Mouse (Mus musculus) erythroblast, adult 5-6 weeks (primary cell): ENCODE data around the gene Wscd2. TPM values are rescaled to one million over a fixed set of nuclear protein-coding genes. Genes with fewer than 3 reads are reported as not detected.

Source experiments
- ATAC-seq: replicated peaks from 2 replicates; pipeline ENCODE4 v1.8.0; 2016; ENCODE audit warnings: moderate number of reproducible peaks, mild to moderate bottlenecking, moderate TSS enrichment, inconsistent platforms; ENCODE audit not compliant: poor library complexity, low FRiP score, severe bottlenecking
- total RNA-seq, 2 experiments: library from RNA; stranded (forward) in 1 of 2; stranded (reverse) in 1 of 2; fragments of 150-400 nt in 1 of 2; fragments of 200-764, 138-1000 nt in 1 of 2; gene quantifications; 2 replicates each; pipeline versions ENCODE4 v1.2.3 to v1.2.4; 2015 to 2017; ENCODE audit warnings: low replicate concordance in 2 of 2

The Wscd2 gene
- total RNA-seq, 2 experiments from 2014 or later, result 0.26 TPM; not detected in 1

DNA sequence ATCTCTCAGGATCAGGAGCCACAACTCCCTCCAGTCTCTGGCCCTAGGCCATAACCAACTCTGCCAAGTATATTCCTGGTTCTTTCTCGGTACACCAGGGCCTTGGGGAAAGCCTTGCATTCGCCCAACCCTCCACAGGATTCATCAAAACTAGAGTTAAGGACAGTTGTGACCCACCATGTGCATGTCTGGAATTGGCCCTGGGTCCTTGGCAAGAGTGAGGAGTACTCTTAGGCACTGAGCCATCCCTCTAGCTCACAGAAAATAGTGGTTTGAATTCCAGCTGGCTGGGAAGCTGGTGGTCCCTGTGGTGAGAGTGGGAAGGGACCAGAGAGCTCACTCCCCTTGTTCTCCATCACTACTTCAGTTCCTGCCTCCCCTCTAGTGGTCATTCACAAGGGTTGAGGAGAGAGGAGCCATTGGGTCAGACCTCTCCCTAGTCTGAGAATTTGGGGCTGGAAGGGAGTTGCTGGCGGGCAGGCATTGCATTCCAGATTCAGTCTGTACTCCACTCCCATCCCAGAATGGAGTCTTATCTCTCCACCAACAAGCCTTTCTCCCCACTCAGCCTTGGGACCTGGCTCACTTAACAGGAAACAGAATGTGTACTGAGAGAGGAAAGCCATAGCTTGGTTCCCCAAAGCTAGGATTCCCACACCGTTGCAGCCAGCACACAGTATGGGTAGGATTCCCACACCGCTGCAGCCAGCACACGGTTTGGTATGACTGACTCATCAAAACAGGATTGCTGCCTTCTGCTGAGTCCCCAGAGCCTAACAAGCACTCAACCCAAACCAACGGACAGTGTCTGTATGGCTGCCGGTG lies 117.0 kb downstream of the Wscd2 start:
- no peak for ATAC-seq

DNA sequence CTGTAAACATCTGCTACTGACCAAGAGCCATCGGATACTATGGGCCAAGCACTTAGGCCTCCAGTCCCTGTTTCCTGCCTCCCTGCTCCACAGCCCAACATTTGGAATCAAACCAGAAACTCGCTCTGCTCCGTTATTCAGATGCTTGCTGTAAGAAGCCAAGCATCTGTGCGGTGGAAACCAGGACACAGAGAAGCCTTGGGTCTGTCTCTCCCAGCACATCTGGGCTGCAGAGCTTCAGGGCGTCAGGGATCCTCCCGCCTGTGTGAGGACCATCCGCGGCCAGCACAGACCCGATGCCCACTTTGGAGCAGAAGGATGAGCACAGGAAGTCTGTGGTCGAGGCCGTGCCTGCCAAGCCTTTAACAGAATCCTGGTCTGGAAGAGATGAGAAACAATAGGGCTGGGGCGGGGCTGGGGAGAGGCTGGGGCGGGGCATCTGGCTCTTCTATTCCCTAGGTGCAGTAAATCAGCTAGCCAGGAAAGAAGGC lies 117.9 kb downstream of the Wscd2 start:
- no peak for ATAC-seq

DNA sequence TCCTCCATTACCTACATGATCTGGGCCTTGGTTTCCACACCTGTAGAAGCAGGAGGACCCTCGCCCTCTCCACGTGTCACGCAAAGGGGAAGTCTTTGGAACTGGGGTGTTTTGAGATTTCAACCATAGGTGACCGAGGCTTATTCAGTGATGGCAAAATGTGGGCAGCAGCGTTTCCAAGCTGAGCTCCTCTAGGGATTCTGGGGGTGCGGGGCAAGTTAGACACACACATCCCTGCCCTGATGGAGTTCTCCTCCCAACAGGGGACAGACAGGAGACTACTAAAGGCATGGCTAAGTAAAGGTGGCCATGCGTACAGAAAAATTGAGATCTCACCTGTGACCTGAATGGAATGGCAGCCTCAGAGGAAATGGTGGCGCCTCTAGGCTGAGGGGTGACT lies 118.4 kb downstream of the Wscd2 start:
- ATAC-seq, result no peak

DNA sequence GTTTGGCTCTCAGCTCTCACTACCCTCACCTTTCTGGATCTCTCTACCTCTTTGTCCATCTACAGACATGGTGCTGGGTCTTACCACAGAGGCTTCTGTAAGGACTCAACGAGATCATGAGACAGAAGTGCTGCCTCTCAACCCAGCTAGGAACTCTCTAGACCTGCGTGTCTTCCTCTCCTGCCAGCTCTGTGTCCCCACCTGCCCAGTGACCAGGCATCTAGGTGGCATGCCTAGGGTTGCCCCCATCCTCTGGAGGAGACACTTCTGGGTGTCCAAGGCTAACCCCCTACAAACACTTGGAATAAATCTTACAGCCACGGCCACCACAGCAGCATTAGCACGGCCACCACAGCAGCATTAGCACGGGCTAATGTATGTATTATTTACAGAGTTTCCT lies 119.8 kb downstream of the Wscd2 start:
- ATAC-seq, result no peak

DNA sequence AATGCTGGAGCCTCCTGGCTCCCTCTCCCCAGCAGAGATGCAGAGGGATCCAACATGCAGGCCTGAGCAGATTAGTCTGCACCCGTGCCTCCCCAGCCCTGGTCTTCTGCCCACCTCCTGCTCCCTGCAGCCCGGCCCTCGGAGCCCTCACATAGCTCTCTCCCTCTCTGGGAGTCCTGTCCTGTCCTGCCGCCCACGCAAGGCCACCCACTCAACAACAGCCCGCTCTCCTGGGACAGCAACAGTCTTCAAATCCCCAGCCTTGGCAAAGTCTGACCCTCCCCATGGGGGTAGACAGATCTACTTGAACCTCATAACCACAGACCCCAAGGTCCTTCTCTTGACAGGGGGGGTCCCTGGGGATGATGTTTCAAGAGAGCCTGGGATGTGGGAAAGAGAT lies 120.4 kb downstream of the Wscd2 start:
- ATAC-seq, result no peak

DNA sequence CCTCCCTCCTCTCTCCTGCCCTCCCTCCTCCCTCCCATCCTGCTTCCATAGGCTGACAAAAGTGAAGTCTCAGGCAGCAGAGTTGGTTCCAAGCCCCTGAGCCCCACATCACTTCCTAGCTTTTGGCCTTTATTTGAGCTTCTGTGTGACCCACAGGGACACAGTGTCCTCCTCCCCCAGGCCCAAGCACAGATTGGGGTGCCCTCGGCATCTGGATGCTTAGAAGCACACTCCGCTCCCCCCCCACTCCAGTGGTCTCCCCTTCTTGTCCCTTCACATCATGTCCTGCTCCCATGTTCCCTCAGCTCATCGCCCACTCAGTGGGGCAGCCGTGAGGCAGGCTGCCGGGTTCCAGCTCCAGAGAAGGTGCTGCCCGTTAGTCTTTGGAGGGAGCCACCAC lies 121.0 kb downstream of the Wscd2 start:
- no peak for ATAC-seq

DNA sequence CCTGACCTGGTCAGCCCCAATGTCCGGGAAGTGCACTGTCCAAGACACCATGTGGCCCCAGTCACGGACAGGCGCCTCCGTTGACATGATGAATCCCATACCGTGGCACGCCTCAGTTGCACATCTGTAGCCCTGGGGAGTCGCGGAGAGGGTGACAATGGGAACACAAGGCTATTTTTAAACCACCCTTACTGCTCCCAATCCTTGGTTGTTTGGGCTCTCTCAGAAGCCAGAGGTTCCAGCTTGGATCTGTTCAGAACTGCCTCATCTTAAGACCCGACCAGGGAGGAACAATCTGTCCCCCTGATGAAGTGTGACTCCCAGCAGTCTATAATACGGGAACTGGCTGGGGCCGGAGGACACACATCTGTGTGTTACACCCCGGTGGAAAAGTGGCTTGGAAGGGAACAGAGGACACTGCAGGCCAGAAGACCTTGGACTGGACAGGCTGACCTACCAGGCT lies 121.7 kb downstream of the Wscd2 start:
- no peak for ATAC-seq

DNA sequence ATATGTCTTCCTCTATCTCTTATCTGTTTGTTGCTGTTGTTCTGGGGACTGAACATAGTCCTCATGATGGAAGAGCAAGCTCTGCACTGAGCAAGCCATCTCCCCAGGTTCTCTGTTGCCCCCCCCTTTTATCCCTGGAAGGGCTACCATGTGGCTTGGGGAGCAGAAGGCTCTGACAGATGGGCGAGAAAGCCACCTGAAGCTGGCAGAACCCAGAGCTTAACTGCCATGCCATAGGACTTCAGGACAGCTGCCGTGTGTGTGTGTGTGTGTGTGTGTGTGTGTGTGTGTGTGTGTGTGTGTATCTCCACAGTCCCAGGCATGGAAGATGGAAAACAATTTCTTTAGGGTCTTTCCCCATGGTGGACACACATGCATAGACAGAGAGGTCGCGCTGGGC lies 128.6 kb downstream of the Wscd2 start:
- no peak for ATAC-seq

DNA sequence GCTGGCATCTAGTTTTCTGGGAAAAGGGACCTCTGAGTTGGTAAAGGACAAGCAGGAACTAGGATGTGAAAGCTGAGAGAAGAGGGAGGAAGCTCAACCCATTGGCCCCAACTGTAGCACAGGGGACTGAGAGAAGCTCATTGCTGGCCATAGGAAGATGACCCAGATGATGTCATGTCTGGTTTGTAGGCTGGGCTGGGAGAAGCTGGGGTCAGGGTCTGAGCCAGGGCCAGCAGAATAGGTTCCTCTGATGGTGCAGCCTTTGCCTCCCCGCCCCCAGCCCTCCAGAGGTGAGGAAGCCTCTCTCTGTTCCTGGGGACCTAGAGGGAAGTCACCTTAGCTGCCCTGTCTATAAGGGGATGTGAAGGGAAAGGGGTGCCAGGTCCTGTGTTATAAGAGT lies 129.0 kb downstream of the Wscd2 start:
- no peak for ATAC-seq

DNA sequence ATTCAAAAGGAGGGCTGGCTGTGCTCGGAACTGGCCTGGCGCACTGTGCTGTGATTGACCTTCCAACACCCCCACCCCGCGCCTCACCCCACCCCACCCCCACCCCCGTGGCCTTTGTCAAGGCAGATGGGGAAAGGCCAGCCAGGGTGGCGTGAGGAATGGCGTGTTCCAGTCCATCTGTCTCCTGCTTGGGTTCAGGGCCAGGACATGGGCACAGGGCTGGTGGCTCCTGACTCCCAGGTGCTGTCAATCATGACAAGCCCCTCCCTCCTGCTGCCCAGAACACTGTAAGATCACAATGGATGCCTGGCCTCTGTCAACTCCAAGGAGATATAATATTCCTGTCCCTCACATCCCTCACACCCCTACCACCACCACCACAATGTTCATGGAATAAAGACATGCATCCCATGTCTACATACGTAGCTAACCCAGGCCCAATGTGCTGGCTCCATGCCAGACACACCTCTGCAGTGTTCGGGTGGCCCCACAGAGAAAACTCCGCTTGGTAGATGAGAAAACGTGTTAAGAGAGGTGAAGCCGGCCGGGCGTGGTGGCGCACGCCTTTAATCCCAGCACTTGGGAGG lies 130.1 kb downstream of the Wscd2 start:
- no peak for ATAC-seq

DNA sequence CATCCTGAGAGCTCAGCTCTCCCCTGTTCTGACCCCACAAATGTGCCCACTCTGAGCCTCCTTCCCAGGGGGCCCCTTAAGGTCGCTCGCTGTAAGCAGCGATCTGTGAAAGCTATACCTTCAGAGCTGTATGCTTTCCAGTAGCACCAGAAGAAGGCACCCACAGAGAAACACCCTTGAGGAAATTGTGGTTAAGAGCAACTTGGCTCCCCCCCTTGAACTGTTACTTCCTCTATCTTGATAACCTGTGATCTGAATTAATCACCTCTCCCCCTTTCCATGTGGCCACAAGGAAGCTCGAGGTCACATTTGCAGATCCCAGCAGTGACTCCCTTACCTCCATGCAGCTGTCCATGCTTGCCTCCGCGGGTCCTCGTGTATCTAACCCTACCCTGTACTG lies 130.9 kb downstream of the Wscd2 start:
- ATAC-seq, result no peak

DNA sequence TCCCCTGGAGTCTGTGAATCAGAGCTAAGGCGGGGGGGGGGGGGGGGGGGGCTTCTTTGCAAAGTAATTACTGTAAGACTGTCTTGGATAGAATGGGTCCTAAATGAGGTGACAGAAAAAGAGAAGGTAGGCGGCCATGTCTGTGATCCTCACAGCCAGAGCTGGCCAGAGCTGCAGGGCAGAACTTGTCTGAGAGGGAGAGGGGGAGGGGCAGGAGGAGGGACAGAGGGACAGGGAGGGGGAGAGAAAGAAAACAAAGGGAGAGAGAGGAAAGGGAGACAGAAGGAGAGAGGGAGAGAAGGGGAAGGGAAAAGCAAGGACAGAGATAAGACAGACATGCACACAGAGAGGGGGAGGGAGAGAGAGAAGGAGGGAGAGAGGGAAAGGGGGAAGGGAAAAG lies 132.9 kb downstream of the Wscd2 start:
- ATAC-seq, result no peak

DNA sequence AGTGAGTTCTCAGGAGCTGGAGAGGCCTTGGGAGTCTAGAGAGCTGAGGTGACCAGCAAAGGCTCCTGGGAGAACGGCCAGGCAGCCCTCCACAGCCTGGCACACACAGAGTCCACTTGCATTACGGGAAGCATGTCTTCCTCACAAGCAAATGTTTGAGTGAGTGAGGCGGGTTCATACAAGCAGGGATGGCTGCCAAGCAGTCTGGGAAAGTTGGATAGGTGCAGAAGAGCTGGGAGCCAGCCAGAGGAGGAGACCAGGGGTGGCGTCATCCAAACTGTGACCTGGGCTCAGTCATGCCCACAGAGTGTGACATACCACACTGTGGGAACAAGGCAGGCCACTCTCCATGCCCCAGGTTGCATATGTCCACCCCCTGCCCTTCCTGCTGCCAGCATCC lies 134.9 kb downstream of the Wscd2 start:
- ATAC-seq, result no peak

DNA sequence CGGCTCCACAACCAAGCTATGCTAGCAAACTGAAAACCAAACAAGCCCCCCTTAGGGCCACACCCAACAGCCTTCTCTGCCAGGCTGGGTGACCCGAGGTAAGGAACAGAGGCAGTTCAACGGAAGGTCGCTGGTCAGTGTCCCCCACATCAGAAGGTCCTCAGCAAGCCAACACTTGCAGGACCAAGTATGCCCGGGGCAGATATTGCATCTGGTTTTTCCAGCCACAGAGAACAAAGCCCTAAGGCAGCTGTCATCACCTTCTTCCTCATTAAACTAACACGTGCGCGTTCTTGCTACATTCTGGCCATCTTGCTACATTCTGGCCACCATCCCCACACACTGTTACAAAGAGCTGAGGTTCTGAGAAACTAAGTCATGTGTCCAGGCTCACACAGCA lies 136.2 kb downstream of the Wscd2 start:
- ATAC-seq, result no peak

DNA sequence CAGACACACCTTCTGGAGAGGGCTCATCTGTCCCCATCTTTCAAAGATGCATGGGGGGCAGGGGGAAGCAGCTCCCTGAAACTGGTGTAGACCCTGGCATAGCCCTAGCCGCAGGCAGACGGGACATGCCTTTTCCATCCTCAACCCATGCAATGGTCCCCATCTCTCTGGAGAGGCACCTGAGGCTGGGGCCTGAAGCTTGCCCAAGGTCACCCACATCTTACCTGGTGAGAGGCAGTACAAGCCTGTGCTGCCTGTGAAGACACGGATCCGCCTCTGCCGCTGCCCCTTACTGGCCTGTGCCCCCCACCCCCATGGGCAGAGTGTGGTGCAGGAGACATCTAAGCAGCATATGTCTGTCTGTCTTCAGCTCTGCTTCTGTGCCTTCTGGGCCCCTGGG lies 136.9 kb downstream of the Wscd2 start:
- no peak for ATAC-seq

DNA sequence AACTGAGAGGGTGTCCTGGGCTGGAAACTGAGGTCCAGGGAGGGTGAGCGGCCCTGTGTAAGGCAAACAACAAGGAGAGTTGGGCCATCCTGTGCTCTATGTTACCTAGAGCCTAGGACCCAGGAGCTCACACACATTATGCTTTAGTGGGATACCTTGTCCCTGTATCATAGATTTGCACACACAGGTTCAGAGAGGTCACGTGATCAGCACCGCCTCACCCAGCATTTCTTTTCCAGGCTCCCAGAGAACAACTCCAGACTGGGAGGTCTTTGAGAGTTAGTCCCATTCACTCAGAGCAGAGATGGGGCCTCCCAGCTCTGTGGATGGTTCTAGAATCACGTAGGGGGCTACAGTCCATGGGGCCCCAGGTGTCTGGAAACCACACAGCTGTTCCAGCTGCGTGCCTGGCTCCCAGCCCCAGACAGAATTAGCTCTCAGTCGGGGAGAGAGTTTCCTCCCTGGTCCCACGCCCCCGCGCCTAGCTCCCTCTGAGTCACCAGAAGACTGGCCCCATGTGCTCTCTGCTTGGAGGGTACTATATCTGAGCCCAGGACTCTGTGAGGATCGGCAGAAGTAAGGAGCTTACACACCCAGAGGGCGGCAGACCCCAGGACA lies 137.8 kb downstream of the Wscd2 start:
- no peak for ATAC-seq

DNA sequence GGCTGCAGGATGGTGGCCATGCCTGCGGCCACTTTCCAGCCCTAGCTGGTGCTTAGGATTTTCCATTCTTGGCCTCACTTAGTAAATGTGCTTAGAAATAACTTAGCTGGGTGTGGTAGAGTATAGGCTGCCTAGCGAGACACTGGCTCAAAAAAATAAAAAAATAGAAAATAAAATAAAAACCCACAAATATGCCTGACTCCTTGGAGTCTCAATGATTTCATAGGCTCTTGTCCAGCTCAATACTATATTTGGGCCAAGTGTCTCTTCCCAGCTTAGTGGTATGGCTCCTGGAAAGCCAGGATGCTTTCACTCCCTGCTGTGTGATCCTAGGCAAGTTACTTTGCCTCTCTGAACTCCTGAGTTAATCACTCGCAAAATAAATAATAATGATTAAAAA lies 139.1 kb downstream of the Wscd2 start:
- ATAC-seq, result no peak

DNA sequence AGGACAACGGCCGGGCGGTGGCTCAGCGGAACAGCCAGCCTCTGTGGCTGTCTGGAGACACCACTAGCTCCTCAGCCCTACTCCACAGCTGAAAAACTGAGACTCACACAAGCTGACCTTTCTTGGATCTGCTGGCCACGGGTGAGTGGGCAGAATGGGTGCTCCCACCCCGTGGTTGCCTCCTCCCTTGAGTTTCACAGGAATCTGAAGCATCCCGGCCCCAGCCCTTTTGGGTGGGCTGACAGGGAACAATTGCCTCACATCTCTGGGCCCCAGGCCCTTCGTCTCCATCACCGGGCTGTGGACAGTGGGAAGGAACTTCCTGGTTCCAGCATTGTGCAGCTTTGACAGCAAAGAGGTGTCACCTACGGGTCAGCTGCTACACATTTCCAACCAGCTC lies 140.0 kb downstream of the Wscd2 start:
- ATAC-seq, result no peak

DNA sequence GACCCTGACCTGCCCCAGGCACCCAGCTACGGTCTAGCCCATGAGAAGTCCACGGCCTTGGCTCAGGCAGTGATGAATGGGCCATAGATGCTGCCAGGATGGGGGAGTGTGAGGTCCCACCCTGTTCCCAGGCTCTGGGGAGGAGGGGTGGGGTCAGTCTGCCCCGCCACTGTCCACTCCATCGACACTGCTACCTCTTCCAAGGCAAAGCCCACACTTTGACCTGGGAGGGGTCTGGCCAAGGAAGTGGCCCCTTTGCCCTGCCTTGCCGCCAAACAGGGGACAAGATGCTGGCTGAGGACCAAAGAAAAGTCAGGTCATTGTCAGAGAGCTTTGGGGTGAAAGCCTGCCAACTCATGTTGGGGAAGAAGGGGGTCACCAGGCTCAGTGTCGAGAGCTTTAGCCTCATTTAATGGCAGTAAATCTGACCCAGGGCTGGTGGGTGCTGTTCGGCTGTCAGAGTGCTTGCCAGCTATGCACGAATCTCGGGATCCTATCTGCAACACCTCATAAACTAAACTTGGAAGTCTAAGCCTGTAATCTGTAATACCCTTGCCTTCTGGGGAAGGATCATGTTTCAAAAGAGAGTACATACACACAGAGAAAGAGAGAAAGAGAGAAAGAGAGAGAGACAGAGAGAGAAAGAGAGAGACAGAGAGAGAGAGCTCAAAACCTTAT lies 143.0 kb downstream of the Wscd2 start:
- ATAC-seq, result no peak

DNA sequence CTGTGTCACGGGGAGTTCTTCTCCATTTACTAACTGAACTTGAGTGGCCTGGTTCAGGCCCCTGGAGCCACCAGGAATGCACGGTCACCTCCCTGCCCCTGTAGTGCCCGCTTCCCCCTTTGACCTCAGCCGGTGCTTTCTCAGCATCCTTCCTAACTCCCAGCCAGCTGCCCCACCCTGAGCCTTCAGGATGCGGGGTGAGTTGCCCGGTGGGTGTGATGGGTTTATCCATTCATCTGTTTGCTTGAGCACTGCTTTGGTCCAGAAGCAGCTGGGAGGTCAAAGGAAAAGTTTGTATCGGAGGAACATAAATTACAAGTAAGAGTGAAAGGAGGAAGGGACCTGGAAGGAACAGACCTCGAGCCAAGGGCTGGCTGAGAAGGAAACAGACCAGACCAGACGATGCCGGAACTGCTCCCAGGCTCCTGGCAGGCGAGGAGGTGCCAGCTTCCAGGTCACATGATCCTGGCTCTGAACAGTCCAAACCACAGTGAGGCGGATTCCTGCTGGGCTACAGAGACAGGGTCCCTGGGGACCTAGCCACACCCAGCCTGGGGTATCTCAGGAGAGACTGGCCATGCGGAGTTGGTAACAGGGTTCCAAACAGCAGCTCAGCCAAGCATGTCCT lies 144.0 kb downstream of the Wscd2 start:
- no peak for ATAC-seq
